Mouse (Mus musculus) hindbrain, embryonic 12.5 days (tissue): ENCODE results near the gene Proz. TPM values are rescaled to one million over a fixed set of nuclear protein-coding genes. Genes with fewer than 3 reads are reported as not detected.
"Not testable (repeated sequence)": the region's sequence is repeated elsewhere in the genome, so short reads cannot be mapped to it uniquely, and the experiment has no call there.

Experiments
- ATAC-seq: fragments of 200-750 bp; cut with Nextera tagmentation; 2 replicates; pipeline ENCODE4 v1.8.0; 2017; ENCODE audit warnings: moderate TSS enrichment; ENCODE audit not compliant: low FRiP score
- H3K27ac ChIP-seq: fragments of 300-500 bp; sonication (generic); 2 replicates; pipeline ENCODE4 v1.5.1; 2016; ENCODE audit warnings: mild to moderate bottlenecking
- H3K27me3 ChIP-seq: fragments of 300-500 bp; sonication (generic); 2 replicates; pipeline ENCODE4 v1.6.1; 2016; ENCODE audit warnings: mild to moderate bottlenecking
- H3K36me3 ChIP-seq: fragments of 300-500 bp; sonication (generic); 2 replicates; pipeline ENCODE4 v1.6.1; 2016; ENCODE audit warnings: mild to moderate bottlenecking
- H3K4me1 ChIP-seq: fragments of 300-500 bp; sonication (generic); 2 replicates; pipeline ENCODE4 v1.6.1; 2016
- H3K4me2 ChIP-seq: fragments of 300-500 bp; sonication (generic); replicated peaks from 2 replicates; pipeline ENCODE4 v1.6.1; 2016; ENCODE audit warnings: mild to moderate bottlenecking
- H3K4me3 ChIP-seq: fragments of 300-500 bp; sonication (generic); 2 replicates; pipeline ENCODE4 v1.5.1; 2016; ENCODE audit warnings: mild to moderate bottlenecking
- H3K9ac ChIP-seq: fragments of 300-500 bp; sonication (generic); 2 replicates; pipeline ENCODE4 v1.6.1; 2016; ENCODE audit warnings: mild to moderate bottlenecking, moderate library complexity
- H3K9me3 ChIP-seq: fragments of 300-500 bp; sonication (generic); replicated peaks from 2 replicates; pipeline ENCODE4 v1.6.1; 2016; ENCODE audit warnings: mild to moderate bottlenecking
- WGBS: fragments of 180-500 bp; shearing (Covaris S2); methylation state at CpG from one replicate; pipeline ENCODE4 v1.1.7; 2016; 5-methylcytosine and 5-hydroxymethylcytosine counted together
- polyA plus RNA-seq: library from polyadenylated mRNA; unstranded; fragments of >200 nt; fragmentation: Nextera tagmentation; extraction: Ambion mirVana; gene quantifications from 2 replicates; pipeline ENCODE4 v1.2.1, GENCODE M21; 2016

Gene Proz
- polyA plus RNA-seq, 1 experiment from 2014 or later, result 0.65 TPM

DNA sequence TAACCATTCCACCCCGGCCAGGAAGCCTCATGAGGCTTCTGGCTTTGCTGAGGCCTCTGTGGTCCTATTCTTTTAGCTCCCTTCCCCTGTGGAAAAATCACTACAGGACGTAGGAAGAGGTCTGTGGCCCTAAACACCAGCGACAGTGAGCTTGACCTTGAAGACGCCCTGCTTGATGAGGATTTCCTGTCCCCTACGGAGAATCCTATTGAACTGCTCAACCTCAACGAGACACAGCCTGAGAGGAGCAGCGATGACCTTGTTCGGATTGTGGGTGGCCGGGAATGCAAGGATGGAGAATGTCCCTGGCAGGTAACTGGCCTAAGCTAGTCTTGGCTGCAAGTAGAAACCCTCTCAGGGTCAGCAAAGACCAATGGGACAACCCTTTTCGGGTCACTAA is 10.2 kb upstream of the Proz start:
- Histone ChIP-seq H3K27ac (no peak overlapping the region), H3K9ac (no peak overlapping the region), H3K4me1 (no peaks in the 10 kb centered on the region), H3K27me3 (no peaks in the 10 kb centered on the region; the same call in 1 of the 2 replicates), H3K4me2 (no peak overlapping the region), H3K4me3 (no peak overlapping the region), H3K36me3 (no peaks in the 10 kb centered on the region), H3K9me3 (no peaks in the 10 kb centered on the region)
- no peak for ATAC-seq
- 71% methylated on average over 10 of the region's 10 CpGs for WGBS

DNA sequence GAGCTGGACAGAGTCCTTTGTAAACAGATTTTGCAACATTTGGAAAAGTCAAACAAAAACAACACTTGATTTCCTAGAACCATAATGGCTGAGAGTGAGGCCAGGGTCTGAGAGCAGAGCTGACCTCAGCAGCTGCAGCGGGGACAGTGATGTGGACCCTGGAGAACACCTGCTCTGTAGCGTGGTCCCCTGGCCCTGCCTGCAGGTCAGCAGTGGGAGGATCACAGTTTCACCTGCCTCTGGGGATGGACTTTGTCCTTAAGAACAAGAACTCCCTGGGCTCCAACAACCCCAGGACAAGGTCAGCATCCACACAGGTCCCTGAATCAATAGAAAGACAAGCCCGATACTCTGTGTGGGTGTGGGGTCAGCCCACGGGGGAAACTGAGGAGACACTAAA is 3.4 kb upstream of the Proz start:
- H3K9ac ChIP-seq, result no peak overlapping the region
- 81% methylated on average over 4 of the region's 4 CpGs for WGBS

DNA sequence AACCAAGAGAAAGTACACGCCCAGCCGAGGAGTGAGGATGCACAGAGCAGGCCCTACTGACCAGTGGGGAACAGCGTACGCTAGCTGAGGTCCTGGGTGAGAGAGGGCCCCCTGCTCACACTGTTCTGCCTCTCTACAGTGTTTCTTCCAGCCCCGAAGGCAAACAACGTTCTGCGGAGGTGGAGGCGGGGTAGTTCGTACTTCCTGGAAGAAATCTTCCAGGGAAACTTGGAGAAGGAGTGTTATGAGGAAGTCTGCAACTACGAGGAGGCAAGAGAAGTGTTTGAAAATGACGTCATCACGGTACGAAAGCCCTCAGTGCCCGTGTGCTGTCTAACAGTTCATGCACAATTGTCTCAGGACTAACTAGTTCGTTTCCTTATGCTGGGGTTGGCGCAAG is 2.4 kb downstream of the Proz start:
- 85% methylated on average over 16 of the region's 16 CpGs for WGBS
- Histone ChIP-seq H3K27ac (no peak overlapping the region), H3K36me3 (no peaks in the 10 kb centered on the region), H3K9ac (no peak overlapping the region), H3K9me3 (no peaks in the 10 kb centered on the region), H3K4me2 (no peak overlapping the region), H3K4me1 (no peaks in the 10 kb centered on the region), H3K4me3 (no peak overlapping the region), H3K27me3 (no peaks in the 10 kb centered on the region; the same call in 1 of the 2 replicates)
- ATAC-seq, result no peak

More for the DNA sequence above, 3.4 kb upstream of the Proz start:
- H3K9me3 ChIP-seq, result no peaks in the 10 kb centered on the region
- H3K4me1 ChIP-seq, result no peaks in the 10 kb centered on the region
- no peak overlapping the region for H3K27ac ChIP-seq
- H3K4me2 ChIP-seq, result no peak overlapping the region
- no peaks in the 10 kb centered on the region; the same call in 1 of the 2 replicates for H3K27me3 ChIP-seq
- no peaks in the 10 kb centered on the region for H3K36me3 ChIP-seq
- ATAC-seq, result no peak
- no peak overlapping the region for H3K4me3 ChIP-seq

DNA sequence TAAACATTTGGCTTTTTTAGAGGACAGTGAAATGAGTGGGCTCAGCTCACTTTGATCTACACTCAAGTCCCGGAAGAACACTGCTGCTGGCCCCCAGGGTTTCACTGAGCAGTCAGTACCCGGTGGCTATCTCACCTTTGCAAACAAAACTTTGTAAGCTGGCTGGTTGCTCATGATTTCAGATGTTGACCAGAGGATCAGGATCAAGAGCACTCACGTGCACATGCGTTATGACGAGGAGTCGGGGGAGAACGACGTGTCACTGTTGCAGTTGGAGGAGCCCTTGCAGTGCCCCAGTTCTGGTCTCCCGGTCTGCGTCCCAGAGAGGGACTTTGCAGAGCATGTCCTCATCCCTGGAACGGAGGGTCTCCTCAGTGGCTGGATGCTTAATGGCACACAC is 12.5 kb downstream of the Proz start:
- Histone ChIP-seq H3K9ac (no peak overlapping the region), H3K4me3 (no peak overlapping the region), H3K27ac (no peak overlapping the region), H3K4me2 (no peak overlapping the region), H3K27me3 (no peaks in the 10 kb centered on the region), H3K4me1 (no peaks in the 10 kb centered on the region), H3K36me3 (peaks cover 56% of the 10 kb centered on the region), H3K9me3 (no peaks in the 10 kb centered on the region)
- WGBS, result 93% methylated on average over 11 of the region's 11 CpGs
- ATAC-seq, result no peak

DNA sequence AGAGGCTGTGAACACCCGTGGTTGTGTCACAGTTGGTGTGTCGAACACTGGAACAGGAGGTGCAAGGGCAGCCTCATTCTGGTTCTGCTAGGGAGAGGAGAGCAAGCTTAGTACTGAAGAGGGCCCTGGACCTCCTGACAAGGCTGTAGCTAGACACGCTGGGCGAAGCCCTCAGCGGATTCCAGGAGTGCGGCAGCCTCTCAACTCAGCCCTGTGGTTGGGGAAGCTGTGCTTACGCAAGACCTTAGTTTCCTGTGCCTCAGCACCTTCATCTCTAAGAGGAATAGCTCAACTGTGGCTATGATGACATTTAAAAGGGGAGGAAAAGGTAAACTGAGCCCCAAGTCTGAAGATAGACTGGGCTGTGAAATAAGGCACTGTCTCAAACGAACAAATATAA is 14.3 kb downstream of the Proz start:
- H3K9ac ChIP-seq, result no peak overlapping the region
- no peaks in the 10 kb centered on the region for H3K9me3 ChIP-seq
- WGBS, result 92% methylated on average over 8 of the region's 8 CpGs
- no peak overlapping the region for H3K27ac ChIP-seq
- H3K4me2 ChIP-seq, result no peak overlapping the region
- H3K27me3 ChIP-seq, result no peaks in the 10 kb centered on the region
- H3K36me3 ChIP-seq, result peaks cover 73% of the 10 kb centered on the region
- no peak for ATAC-seq
- H3K4me1 ChIP-seq, result no peaks in the 10 kb centered on the region
- no peak overlapping the region for H3K4me3 ChIP-seq

DNA sequence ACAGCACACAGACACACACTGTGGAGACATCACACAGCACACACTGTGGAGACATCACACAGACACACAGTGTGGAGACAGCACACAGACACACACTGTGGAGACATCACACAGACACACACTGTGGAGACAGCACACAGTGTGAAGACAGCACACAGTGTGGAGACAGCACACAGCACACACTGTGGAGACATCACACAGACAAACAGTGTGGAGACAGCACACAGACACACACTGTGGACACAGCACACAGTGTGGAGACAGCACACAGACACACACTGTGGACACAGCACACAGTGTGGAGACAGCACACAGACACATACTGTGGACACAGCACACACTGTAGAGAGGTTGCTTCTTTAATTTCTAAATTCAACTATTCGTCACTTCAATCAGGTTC is 14.9 kb downstream of the Proz start:
- not testable (repeated sequence) for H3K4me3 ChIP-seq, H3K4me2 ChIP-seq, H3K9me3 ChIP-seq, H3K27me3 ChIP-seq, H3K4me1 ChIP-seq, H3K27ac ChIP-seq, ATAC-seq, H3K9ac ChIP-seq
- 100% methylated on average over 1 of the region's 1 CpGs for WGBS
- H3K36me3 ChIP-seq, result peaks cover 79% of the 10 kb centered on the region

DNA sequence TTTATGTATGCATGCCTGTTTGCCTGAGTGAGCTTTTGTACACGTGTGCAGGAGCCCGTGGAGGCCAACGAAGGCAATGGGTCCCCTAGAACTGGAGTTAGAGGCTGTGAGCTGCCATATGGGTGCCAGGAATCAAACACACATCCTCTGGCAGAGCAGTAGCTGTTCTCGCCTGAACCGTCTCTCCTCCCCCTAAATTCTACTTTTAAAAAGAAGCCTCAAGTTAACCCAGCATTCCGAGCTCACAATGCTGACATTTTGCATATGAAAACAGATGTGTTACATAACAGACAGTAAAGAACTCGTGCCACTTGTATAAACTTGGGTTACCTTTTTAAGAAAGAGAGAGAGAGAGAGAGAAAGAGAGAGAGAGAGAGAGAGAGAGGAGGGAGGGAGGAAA is 16.8 kb downstream of the Proz start:
- no peak overlapping the region for H3K9ac ChIP-seq
- H3K4me1 ChIP-seq, result no peaks in the 10 kb centered on the region
- H3K4me3 ChIP-seq, result no peak overlapping the region
- H3K9me3 ChIP-seq, result no peaks in the 10 kb centered on the region
- 90% methylated on average over 7 of the region's 7 CpGs for WGBS
- no peak overlapping the region for H3K4me2 ChIP-seq
- no peak for ATAC-seq
- no peak overlapping the region for H3K27ac ChIP-seq
- H3K27me3 ChIP-seq, result no peaks in the 10 kb centered on the region
- H3K36me3 ChIP-seq, result peaks cover 98% of the 10 kb centered on the region

DNA sequence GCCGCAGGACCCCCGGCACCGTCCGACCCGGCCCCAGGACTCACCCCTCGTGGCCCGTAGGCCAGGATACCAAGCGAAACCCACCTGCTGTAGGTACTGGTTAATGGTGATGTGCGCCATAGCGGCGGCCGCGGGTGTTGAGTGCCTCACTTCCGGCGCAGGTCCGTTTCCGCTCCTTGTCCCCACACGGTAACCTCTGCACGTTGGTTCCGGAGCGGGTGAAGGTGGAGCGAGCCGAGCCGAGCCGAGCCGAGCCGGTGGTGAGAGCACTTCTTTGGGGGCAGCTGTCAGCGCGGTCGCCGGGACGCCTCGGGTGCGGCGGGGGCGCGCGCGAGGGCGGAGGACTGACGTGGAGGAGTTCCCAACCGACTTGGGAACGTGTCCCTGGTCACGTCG is 44.0 kb downstream of the Proz start:
- H3K9ac ChIP-seq, result peak overlapping the region; percentile 90
- H3K27ac ChIP-seq, result peak overlapping the region; percentile 90
- H3K9me3 ChIP-seq, result no peaks in the 10 kb centered on the region
- H3K27me3 ChIP-seq, result no peaks in the 10 kb centered on the region
- peaks cover 11% of the 10 kb centered on the region for H3K36me3 ChIP-seq
- H3K4me1 ChIP-seq, result peaks cover 27% of the 10 kb centered on the region
- peak; percentile 73 for ATAC-seq
- H3K4me2 ChIP-seq, result peak overlapping the region; percentile 99
- under 1% methylated on average over 45 of the region's 45 CpGs for WGBS
- peak overlapping the region; percentile 94 for H3K4me3 ChIP-seq

DNA sequence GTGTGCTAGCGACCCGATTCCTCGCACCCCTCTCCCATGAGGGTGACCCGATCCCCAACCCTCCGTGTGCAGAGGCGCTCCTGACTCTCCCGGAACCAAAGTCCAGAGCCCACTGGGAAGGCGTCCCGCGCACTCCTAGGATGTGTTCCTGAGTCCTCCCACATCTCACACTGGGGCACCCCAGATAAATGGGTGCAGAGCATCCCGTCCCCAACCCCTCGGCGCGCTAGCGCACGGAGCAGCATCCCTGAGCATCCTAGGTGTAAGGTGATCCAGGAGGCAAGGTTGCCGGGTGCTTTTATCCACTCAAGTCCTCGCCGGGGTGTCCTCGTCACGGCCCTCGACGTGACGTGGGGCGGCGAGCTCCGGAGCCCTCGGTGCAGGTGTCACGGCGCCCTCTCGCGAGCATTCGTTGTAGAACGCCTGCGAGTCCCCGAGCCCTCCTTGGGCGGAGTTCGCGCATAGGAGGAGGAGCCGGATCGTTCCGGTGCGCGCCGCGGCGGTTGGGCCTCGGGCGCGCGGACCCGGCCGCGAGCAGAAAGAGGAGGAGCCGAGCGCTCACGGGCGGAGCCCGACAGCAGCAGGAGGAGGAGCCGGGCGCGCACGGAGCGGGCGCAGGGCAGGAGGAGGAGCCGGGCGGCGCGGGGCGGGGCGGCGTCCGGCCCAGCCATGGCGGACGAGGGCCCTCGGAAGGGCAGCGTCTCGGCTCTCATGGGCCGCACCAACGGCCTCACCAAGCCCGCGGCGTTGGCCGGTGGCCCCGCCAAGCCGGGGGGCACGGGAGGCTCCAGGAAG is 44.6 kb downstream of the Proz start, which contains the start of the genes Pcid2 and Cul4a:
Gene Pcid2 (minus strand): TSS at position 373 of the 795 bp plus-strand sequence.
Gene Cul4a (plus strand): TSS at position 535 of the 795 bp plus-strand sequence.
- peak within 1 kb of the TSS; percentile 99 for H3K4me2 ChIP-seq
- under 1% methylated on average over 71 of the region's 87 CpGs for WGBS
- H3K36me3 ChIP-seq, result 0 out of 2 replicates have a peak, but pooled peaks cover 5% of the 10 kb centered on the region
- peaks cover 27% of the 10 kb centered on the region for H3K4me1 ChIP-seq
- peak within 1 kb of the TSS; percentile 94 for H3K4me3 ChIP-seq
- H3K9ac ChIP-seq, result peak within 1 kb of the TSS; percentile 93
- no peaks in the 10 kb centered on the region for H3K27me3 ChIP-seq
- ATAC-seq, result peak; percentile 95
- H3K9me3 ChIP-seq, result no peaks in the 10 kb centered on the region
- H3K27ac ChIP-seq, result peak within 1 kb of the TSS; percentile 90

DNA sequence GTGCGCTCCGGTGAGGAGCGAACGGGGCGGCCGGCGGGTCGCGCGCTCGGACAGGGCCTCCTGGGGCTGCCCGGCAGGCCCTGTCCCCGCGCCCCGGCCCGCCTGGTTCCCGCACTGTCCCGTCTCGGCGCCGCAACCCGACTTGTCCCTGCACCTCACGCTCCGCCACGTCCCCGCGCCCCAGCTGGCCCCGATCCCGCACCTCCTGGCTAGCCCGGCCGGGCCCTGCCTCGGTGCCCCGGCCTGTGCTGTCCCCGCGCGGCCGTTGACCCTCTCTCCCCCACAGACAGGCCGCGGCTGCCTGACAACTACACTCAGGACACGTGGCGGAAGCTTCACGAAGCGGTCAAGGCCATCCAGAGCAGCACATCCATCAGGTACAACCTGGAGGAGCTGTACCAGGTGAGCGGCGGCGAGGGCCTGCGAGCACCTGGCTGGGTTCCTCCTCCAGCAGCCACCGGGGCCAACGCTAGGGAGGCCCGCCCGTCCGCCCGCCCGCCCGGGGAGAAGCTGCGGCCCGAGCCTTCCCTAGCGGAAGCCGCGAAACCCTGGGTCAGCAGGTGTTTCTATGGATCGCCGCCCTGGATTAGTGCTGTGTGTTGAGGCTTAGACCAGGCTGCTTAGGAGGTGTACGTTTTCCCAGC is 45.3 kb downstream of the Proz start:
- under 1% methylated on average over 54 of the region's 63 CpGs for WGBS
- Histone ChIP-seq H3K4me2 (peak overlapping the region; percentile 99), H3K9ac (peak overlapping the region; percentile 93), H3K27me3 (no peaks in the 10 kb centered on the region), H3K36me3 (0 out of 2 replicates have a peak, but pooled peaks cover 5% of the 10 kb centered on the region), H3K9me3 (no peaks in the 10 kb centered on the region), H3K27ac (peak overlapping the region; percentile 88), H3K4me1 (peaks cover 29% of the 10 kb centered on the region), H3K4me3 (peak overlapping the region; percentile 94)
- ATAC-seq, result peak; percentile 67

DNA sequence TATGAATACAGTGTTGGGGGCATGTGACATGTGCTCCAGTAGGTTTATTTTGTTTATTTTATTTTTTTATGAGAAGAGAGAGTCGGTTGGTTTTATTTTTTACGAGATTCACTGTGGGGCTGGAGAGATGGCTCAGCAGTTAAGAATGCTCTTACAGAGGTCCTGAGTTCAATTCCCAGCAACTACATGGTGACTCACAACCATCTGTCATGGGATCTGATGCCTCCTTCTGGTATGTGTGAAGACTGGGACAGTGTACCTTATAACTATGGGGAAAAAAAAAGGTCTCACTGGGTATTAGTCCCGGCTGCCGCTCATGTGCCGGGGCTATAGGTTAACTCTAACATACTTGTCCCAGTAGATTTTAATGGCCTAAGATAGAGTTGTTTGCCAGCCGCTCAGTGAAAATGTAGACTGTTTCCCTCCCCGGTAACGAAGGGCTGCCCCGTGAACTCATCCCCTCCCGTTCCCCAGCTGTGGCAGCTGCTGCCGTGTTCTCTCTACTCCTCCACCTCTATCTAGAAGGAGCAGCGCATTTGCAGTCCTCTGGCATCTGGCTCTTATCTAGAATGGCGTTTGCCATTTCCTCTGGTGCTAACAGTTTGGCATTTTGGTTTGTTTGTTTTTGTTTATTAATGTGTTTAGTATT is 47.4 kb downstream of the Proz start:
- no peaks in the 10 kb centered on the region for H3K9me3 ChIP-seq
- WGBS, result 91% methylated on average over 13 of the region's 13 CpGs
- H3K9ac ChIP-seq, result no peak overlapping the region
- no peaks in the 10 kb centered on the region for H3K36me3 ChIP-seq
- H3K27me3 ChIP-seq, result no peaks in the 10 kb centered on the region
- H3K27ac ChIP-seq, result no peak overlapping the region
- no peak overlapping the region for H3K4me3 ChIP-seq
- ATAC-seq, result no peak
- no peak overlapping the region for H3K4me2 ChIP-seq
- peaks cover 29% of the 10 kb centered on the region for H3K4me1 ChIP-seq

DNA sequence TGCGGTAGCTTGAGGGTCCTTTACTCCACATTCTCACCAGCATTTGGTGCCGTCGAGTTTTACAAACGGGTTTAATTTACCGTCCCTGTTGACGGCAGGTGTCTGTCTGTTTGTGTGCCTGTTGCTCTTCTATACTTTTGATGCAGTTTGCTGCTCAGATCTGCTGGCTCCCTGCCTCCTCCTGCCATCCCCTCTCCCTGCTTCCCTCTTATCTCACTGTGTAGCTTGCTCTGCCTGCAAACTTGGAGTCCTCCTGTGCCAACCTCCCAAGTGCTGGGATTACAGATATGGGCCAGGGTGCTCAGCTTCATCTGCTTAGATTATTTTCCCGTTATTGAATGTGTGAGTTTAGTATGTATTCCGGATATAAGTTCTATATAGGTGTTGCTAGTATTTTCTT is 48.3 kb downstream of the Proz start:
- Histone ChIP-seq H3K4me1 (peaks cover 22% of the 10 kb centered on the region), H3K27ac (no peak overlapping the region), H3K36me3 (0 out of 2 replicates have a peak, but pooled peaks cover 5% of the 10 kb centered on the region), H3K4me3 (no peak overlapping the region), H3K27me3 (no peaks in the 10 kb centered on the region), H3K4me2 (no peak overlapping the region), H3K9ac (no peak overlapping the region), H3K9me3 (no peaks in the 10 kb centered on the region)
- 91% methylated on average over 8 of the region's 8 CpGs for WGBS
- ATAC-seq, result no peak
